Mouse (Mus musculus) B cell, adult 67 days (primary cell): ENCODE measurements around the gene Bglap2. TPM values are rescaled to one million over a fixed set of nuclear protein-coding genes. Genes with fewer than 3 reads are reported as not detected.

Source experiments
- total RNA-seq, 2 experiments: library from RNA; stranded (reverse); gene quantifications; 4 replicates each; pipeline ENCODE4 v1.2.4; 2023

The Bglap2 gene
- not detected for total RNA-seq

GRCm38 (mm10) chr3:88378599-88378998, at the start of gene Bglap2:
Bglap2 (minus strand) TSS chr3:88378699.

GRCm38 (mm10) chr3:88424605-88425329, 46.3 kb upstream of the Bglap2 start, which contains the start of gene Slc25a44:
Slc25a44 (minus strand) TSS chr3:88425139.

GRCm38 (mm10) chr3:88409741-88410644, 31.5 kb upstream of the Bglap2 start, which contains the start of gene Pmf1:
Pmf1 (minus strand) TSS chr3:88410331.

GRCm38 (mm10) chr3:88384364-88384763, 5.9 kb upstream of the Bglap2 start, which contains the start of gene Bglap:
Bglap (minus strand) TSS chr3:88384464.

GRCm38 (mm10) chr3:88372643-88373042, 5.9 kb downstream of the Bglap2 start, which contains the start of gene Bglap3:
Bglap3 (minus strand) TSS chr3:88372743.

GRCm38 (mm10) chr3:88364337-88364736, 14.2 kb downstream of the Bglap2 start, which contains the start of gene Paqr6:
Paqr6 (plus strand) TSS chr3:88364584.

GRCm38 (mm10) chr3:88336058-88337013, 42.2 kb downstream of the Bglap2 start, which contains the start of the genes Tmem79 and Smg5:
Tmem79 (minus strand) TSS chr3:88336148.
Smg5 (plus strand) TSS chr3:88336260.

Other genes with a start within 250 kb of the Bglap2 start
- gene Mef2d, start 236.3 kb downstream of the Bglap2 start, total RNA-seq, result 100 to 1,000 TPM; 280 to 371 TPM
- gene Rhbg, start 124.0 kb downstream of the Bglap2 start, total RNA-seq, result not detected
- gene Gm38392, start 91.5 kb downstream of the Bglap2 start, total RNA-seq, result under 1 TPM in 1 of 2 experiments, not detected in 1; 0.47 TPM
- 1 to 10 TPM; 4.0 to 6.8 TPM for gene Tsacc, start 81.7 kb downstream of the Bglap2 start, total RNA-seq
- 100 to 1,000 TPM; 160 to 212 TPM for gene Cct3, start 81.6 kb downstream of the Bglap2 start, total RNA-seq
- gene Glmp, start 53.7 kb downstream of the Bglap2 start, total RNA-seq, result 100 to 1,000 TPM; 123 to 143 TPM
- gene Tmem79, start 42.6 kb downstream of the Bglap2 start, total RNA-seq, result 1 to 10 TPM in 1 of 2 experiments, under 1 TPM in 1; 0.42 to 1.2 TPM
- gene Smg5, start 42.4 kb downstream of the Bglap2 start, total RNA-seq, result 100 to 1,000 TPM; 144 TPM
- gene Paqr6, start 14.1 kb downstream of the Bglap2 start, total RNA-seq, result 1 to 10 TPM; 3.7 to 4.6 TPM
- 1 to 10 TPM in 1 of 2 experiments, not detected in 1; 1.7 TPM for gene Bglap3, start 6.0 kb downstream of the Bglap2 start, total RNA-seq
- not detected for gene Bglap, start 5.8 kb upstream of the Bglap2 start, total RNA-seq
- 10 to 100 TPM; 52.3 to 62.4 TPM for gene Pmf1, start 31.6 kb upstream of the Bglap2 start, total RNA-seq
- gene Slc25a44, start 46.4 kb upstream of the Bglap2 start, total RNA-seq, result 10 to 100 TPM; 15.1 to 18.4 TPM
- gene Sema4a, start 82.5 kb upstream of the Bglap2 start, total RNA-seq, result 1 to 10 TPM; 1.8 to 3.5 TPM
- 1 to 10 TPM; 2.7 to 8.9 TPM for gene Lmna, start 131.3 kb upstream of the Bglap2 start, total RNA-seq
- 1 to 10 TPM; 1.1 to 1.4 TPM for gene Mex3a, start 153.7 kb upstream of the Bglap2 start, total RNA-seq
- gene Rab25, start 169.6 kb upstream of the Bglap2 start, total RNA-seq, result 1 to 10 TPM; 1.1 to 2.7 TPM
- gene Lamtor2, start 174.4 kb upstream of the Bglap2 start, total RNA-seq, result 100 to 1,000 TPM in 1 of 2 experiments, 10 to 100 TPM in 1; 84.6 to 103 TPM
- gene Ubqln4, start 175.1 kb upstream of the Bglap2 start, total RNA-seq, result 10 to 100 TPM; 48.4 to 50.3 TPM
- gene Ssr2, start 197.2 kb upstream of the Bglap2 start, total RNA-seq, result 10 to 100 TPM; 70.8 to 73.9 TPM
- gene Arhgef2, start 227.3 kb upstream of the Bglap2 start, total RNA-seq, result 100 to 1,000 TPM; 275 to 277 TPM